Mouse (Mus musculus) limb, embryonic 12.5 days (tissue): ENCODE measurements around the gene H1foo. TPM values are rescaled to one million over a fixed set of nuclear protein-coding genes. Genes with fewer than 3 reads are reported as not detected.

ENCODE experiments used
- ATAC-seq: fragments of 200-750 bp; cut with Nextera tagmentation; 2 replicates; pipeline ENCODE4 v1.8.0; 2017; ENCODE audit warnings: low read depth, moderate TSS enrichment; ENCODE audit not compliant: insufficient number of reproducible peaks, insufficient read depth, low FRiP score, low TSS enrichment
- H3K27ac ChIP-seq: fragments of 300-500 bp; sonication (generic); 2 replicates; pipeline ENCODE4 v1.5.1; 2016; ENCODE audit warnings: mild to moderate bottlenecking, moderate library complexity
- H3K27me3 ChIP-seq: fragments of 300-500 bp; sonication (generic); 2 replicates; pipeline ENCODE4 v1.6.1; 2016; ENCODE audit warnings: mild to moderate bottlenecking, moderate library complexity
- H3K36me3 ChIP-seq: fragments of 300-500 bp; sonication (generic); 2 replicates; pipeline ENCODE4 v1.6.1; 2016; ENCODE audit warnings: mild to moderate bottlenecking, moderate library complexity
- H3K4me1 ChIP-seq: fragments of 300-500 bp; sonication (generic); replicated peaks from 2 replicates; pipeline ENCODE4 v1.6.1; 2016
- H3K4me2 ChIP-seq: fragments of 300-500 bp; sonication (generic); 2 replicates; pipeline ENCODE4 v1.6.1; 2016; ENCODE audit warnings: mild to moderate bottlenecking, moderate library complexity
- H3K4me3 ChIP-seq: fragments of 300-500 bp; sonication (generic); replicated peaks from 2 replicates; pipeline ENCODE4 v1.5.1; 2016; ENCODE audit warnings: mild to moderate bottlenecking
- H3K9ac ChIP-seq: fragments of 300-500 bp; sonication (generic); replicated peaks from 2 replicates; pipeline ENCODE4 v1.6.1; 2016; ENCODE audit warnings: mild to moderate bottlenecking, moderate library complexity
- H3K9me3 ChIP-seq: fragments of 300-500 bp; sonication (generic); 2 replicates; pipeline ENCODE4 v1.6.1; 2016; ENCODE audit warnings: mild to moderate bottlenecking, moderate library complexity
- WGBS: fragments of 180-500 bp; shearing (Covaris S2); methylation state at CpG from one replicate; pipeline ENCODE4 v1.1.7; 2016; 5-methylcytosine and 5-hydroxymethylcytosine counted together
- polyA plus RNA-seq: library from polyadenylated mRNA; unstranded; fragments of >200 nt; fragmentation: Nextera tagmentation; extraction: Ambion mirVana; gene quantifications from 2 replicates; pipeline ENCODE4 v1.2.1, GENCODE M21; 2016

Gene H1foo
- polyA plus RNA-seq, 1 experiment from 2014 or later = not detected

DNA sequence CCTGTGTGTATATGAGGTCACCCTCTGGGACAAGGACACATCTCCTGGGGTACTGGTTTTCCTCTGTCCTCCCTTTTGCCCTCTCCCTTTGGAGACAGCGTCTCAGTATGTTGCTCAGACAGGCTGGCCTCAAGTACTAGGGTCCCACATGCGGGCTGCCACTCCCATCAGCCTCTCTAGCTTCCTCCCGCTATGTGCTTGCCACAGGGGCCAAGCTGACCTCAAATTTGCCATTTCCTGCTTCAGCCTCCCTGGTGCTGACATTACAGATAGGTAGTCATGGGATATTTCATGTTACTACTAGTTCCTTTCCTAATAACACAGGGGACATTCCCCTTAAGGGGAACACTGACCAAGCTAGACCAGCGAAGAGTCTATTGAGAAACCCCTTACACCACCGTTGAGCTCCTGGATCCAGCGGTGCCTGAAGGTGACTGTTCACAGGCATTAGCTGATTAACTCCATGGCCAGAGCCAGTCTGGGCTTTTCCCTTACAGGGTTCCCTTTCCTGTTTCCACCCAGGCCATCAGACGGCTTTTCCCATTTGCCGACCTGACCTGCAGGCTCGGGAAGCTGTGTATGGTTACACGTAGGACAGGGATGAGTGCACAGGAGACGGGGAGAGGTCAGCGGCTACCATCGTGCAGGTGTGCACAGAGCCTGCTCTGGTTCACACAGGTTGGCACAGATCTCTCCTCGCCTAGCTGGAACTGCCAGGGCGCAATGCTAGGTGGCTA is 28.6 kb downstream of the H1foo start:
- WGBS = 87% methylated on average over 15 of the region's 15 CpGs
- ATAC-seq = no peak
- H3K4me1 ChIP-seq = peaks cover 41% of the 10 kb centered on the region

GRCm38 (mm10) chr6:115973881-115974662 is 29.3 kb downstream of the H1foo start:
- 75% methylated on average over 16 of the region's 16 CpGs for WGBS
- H3K36me3 ChIP-seq = no peaks in the 10 kb centered on the region
- no peak overlapping the region for H3K27ac ChIP-seq
- H3K9ac ChIP-seq = no peak overlapping the region; the same call in 1 of the 2 replicates
- peaks cover 4% of the 10 kb centered on the region for H3K27me3 ChIP-seq
- H3K4me1 ChIP-seq = peaks cover 33% of the 10 kb centered on the region
- no peak for ATAC-seq
- H3K4me2 ChIP-seq = no peak overlapping the region
- H3K9me3 ChIP-seq = no peaks in the 10 kb centered on the region
- no peak overlapping the region for H3K4me3 ChIP-seq

More for the DNA sequence above, 28.6 kb downstream of the H1foo start:
- Histone ChIP-seq H3K9ac (no peak overlapping the region), H3K27me3 (peaks cover 4% of the 10 kb centered on the region), H3K27ac (no peak overlapping the region), H3K9me3 (no peaks in the 10 kb centered on the region), H3K4me3 (no peak overlapping the region), H3K4me2 (no peak overlapping the region), H3K36me3 (no peaks in the 10 kb centered on the region)

- H3K36me3 ChIP-seq = no peaks in the 10 kb centered on the region
- H3K27ac ChIP-seq = no peak overlapping the region
- H3K4me1 ChIP-seq = peaks cover 23% of the 10 kb centered on the region
- H3K27me3 ChIP-seq = peaks cover 4% of the 10 kb centered on the region
- no peaks in the 10 kb centered on the region for H3K9me3 ChIP-seq
- no peak overlapping the region for H3K9ac ChIP-seq
- H3K4me3 ChIP-seq = no peak overlapping the region
- no peak for ATAC-seq
- 87% methylated on average over 8 of the region's 8 CpGs for WGBS
- no peak overlapping the region for H3K4me2 ChIP-seq
Measured at GRCm38 (mm10) chr6:115975606-115976005, 30.9 kb downstream of the H1foo start.

DNA sequence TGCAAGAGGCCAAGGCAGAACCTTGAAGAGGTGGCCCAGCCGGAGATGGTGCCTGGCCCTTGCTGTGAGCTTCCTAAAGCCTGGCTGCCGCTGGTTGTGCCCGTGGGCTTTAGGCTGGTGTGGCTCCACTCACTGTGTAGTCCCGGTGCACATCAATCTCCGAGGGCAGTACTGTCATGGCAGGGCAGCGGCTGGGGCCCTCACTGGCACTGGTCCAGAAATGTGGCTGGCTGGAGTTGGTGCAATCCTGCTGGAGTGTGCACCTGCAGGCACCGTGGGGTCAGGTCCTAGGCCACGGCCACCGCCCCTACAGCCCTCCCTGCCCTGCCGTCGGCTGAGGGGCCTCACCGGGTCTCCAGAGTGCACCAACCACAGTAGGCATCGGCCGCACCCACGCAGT is 33.1 kb downstream of the H1foo start:
- Histone ChIP-seq H3K4me2 (no peak overlapping the region), H3K9ac (no peak overlapping the region), H3K4me3 (no peak overlapping the region), H3K4me1 (peaks cover 10% of the 10 kb centered on the region; the same call in 1 of the 2 replicates), H3K27ac (no peak overlapping the region), H3K27me3 (peaks cover 4% of the 10 kb centered on the region), H3K9me3 (no peaks in the 10 kb centered on the region), H3K36me3 (no peaks in the 10 kb centered on the region)
- WGBS = 88% methylated on average over 15 of the region's 15 CpGs
- ATAC-seq = no peak

DNA sequence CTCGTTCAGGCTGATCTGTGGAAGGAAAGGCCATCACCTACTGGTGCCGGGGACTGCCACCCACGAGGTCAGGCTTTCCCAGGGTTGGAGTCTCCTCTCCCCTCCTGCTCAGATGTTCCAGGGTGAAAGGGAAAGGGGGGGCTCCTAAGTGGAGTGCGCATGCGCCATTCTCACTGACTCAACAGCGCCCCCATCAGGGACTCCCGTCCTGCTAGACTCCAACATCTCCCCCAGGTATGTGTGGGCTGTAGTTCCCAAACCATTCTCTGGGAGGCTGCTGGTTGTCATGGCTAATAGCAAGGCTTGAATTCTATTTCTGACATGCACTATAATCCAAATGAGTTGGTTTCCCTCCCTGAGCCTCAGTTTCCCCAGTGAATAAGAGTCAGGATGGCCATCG is 33.9 kb downstream of the H1foo start:
- Histone ChIP-seq H3K4me3 (no peak overlapping the region), H3K9ac (no peak overlapping the region), H3K27me3 (peaks cover 4% of the 10 kb centered on the region), H3K36me3 (no peaks in the 10 kb centered on the region), H3K9me3 (no peaks in the 10 kb centered on the region), H3K4me2 (no peak overlapping the region), H3K4me1 (peaks cover 11% of the 10 kb centered on the region), H3K27ac (no peak overlapping the region)
- no peak for ATAC-seq
- 68% methylated on average over 8 of the region's 8 CpGs for WGBS

DNA sequence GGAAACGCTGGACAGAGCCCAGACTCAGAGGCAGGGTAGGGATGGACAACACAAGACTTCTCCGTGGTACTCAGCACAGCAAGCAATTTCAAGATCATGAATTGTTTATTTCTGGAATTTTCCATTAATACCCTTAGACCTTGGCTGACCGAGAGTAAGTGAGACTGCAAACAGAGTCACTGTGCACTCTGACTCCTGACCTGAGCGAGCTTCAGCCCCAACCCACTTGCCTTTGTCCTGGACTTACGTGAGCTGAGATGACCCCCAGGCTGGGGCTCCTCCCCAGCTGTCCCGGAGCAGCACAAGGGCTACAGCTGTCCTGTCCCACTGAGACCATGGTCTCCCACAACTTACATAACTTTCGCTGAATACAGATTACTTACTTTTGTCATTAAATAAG is 38.2 kb downstream of the H1foo start:
- no peak for ATAC-seq
- Histone ChIP-seq H3K4me1 (peaks cover 49% of the 10 kb centered on the region), H3K27me3 (no peaks in the 10 kb centered on the region; the same call in none of the 2 replicates), H3K9me3 (no peaks in the 10 kb centered on the region), H3K9ac (no peak overlapping the region), H3K4me2 (no peak overlapping the region), H3K27ac (peak overlapping the region; percentile 64; the same call in 1 of the 2 replicates), H3K36me3 (no peaks in the 10 kb centered on the region), H3K4me3 (no peak overlapping the region)
- WGBS = 56% methylated on average over 7 of the region's 7 CpGs

- Histone ChIP-seq H3K27me3 (no peaks in the 10 kb centered on the region; the same call in none of the 2 replicates), H3K4me2 (no peak overlapping the region), H3K4me3 (no peak overlapping the region), H3K9me3 (no peaks in the 10 kb centered on the region), H3K36me3 (no peaks in the 10 kb centered on the region), H3K4me1 (peaks cover 49% of the 10 kb centered on the region), H3K27ac (peak overlapping the region; percentile 64; the same call in 1 of the 2 replicates), H3K9ac (no peak overlapping the region; the same call in 1 of the 2 replicates)
- ATAC-seq = no peak
- 42% methylated on average over 12 of the region's 12 CpGs for WGBS
Measured at GRCm38 (mm10) chr6:115983306-115984038, 38.7 kb downstream of the H1foo start.

DNA sequence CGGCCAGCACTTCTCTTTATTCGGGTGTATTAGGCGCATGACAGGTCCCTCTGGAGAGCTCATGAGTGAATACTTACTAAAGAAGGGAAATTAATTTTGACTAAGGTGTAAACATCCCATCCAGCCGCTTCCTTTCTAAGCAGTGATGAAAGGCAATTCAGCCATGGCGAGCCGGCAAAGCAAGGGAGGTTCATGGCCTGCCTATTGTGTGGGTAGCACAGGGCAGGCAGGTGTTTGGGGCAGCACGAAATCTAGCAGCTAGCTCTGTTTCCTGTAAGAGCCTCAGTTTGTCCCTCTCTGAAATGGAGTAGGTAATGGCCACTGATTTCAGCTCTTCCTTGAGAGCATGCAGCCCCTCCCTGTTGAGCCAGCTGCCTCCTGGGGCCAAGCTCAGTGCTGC is 39.8 kb downstream of the H1foo start:
- no peak for ATAC-seq
- Histone ChIP-seq H3K36me3 (no peaks in the 10 kb centered on the region), H3K4me3 (no peak overlapping the region), H3K27me3 (peaks cover 6% of the 10 kb centered on the region), H3K27ac (no peak overlapping the region), H3K9me3 (no peaks in the 10 kb centered on the region), H3K4me1 (peaks cover 49% of the 10 kb centered on the region), H3K4me2 (no peak overlapping the region), H3K9ac (no peak overlapping the region)
- WGBS = 72% methylated on average over 7 of the region's 7 CpGs

GRCm38 (mm10) chr6:115985622-115986021 is 40.9 kb downstream of the H1foo start:
- no peak for ATAC-seq
- H3K27me3 ChIP-seq = peaks cover 16% of the 10 kb centered on the region
- H3K4me1 ChIP-seq = peaks cover 46% of the 10 kb centered on the region
- H3K4me2 ChIP-seq = no peak overlapping the region
- no peak overlapping the region for H3K9ac ChIP-seq
- WGBS = 56% methylated on average over 9 of the region's 9 CpGs
- no peak overlapping the region for H3K4me3 ChIP-seq
- H3K36me3 ChIP-seq = no peaks in the 10 kb centered on the region
- no peaks in the 10 kb centered on the region for H3K9me3 ChIP-seq
- no peak overlapping the region for H3K27ac ChIP-seq

- Histone ChIP-seq H3K9ac (no peak overlapping the region), H3K4me3 (peak overlapping the region; percentile 0; the same call in 1 of the 2 replicates), H3K27me3 (peaks cover 25% of the 10 kb centered on the region), H3K27ac (peak overlapping the region; percentile 64; the same call in 1 of the 2 replicates), H3K36me3 (no peaks in the 10 kb centered on the region), H3K4me2 (peak overlapping the region; percentile 32), H3K9me3 (no peaks in the 10 kb centered on the region), H3K4me1 (peaks cover 53% of the 10 kb centered on the region)
- no peak for ATAC-seq
- WGBS = 41% methylated on average over 12 of the region's 12 CpGs
Measured at GRCm38 (mm10) chr6:115986472-115987095, 41.8 kb downstream of the H1foo start.
